Mouse (Mus musculus) liver, embryonic 14.5 days (tissue): Measurements from ENCODE around the gene Amer1. TPM values are rescaled to one million over a fixed set of nuclear protein-coding genes. Genes with fewer than 3 reads are reported as not detected.

Experiments
- ATAC-seq: fragments of 200-750 bp; cut with Nextera tagmentation; 2 replicates; pipeline ENCODE4 v1.8.0; 2017; ENCODE audit warnings: moderate number of reproducible peaks, mild to moderate bottlenecking, moderate library complexity; ENCODE audit not compliant: insufficient read depth
- DNase-seq, 3 experiments: peaks; one replicate each; pipeline ENCODE4 v3.0.0-alpha.2; 2012 to 2013; ENCODE audit warnings: low read depth in 3 of 3, low spot score in 3 of 3
- H3K27ac ChIP-seq: fragments of 300-500 bp; sonication (generic); 2 replicates; pipeline ENCODE4 v1.5.1; 2014; ENCODE audit warnings: moderate library complexity, mild to moderate bottlenecking, control low read depth, inconsistent platforms
- H3K27me3 ChIP-seq: fragments of 300-500 bp; sonication (generic); 2 replicates; pipeline ENCODE4 v1.6.1; 2014; ENCODE audit warnings: mild to moderate bottlenecking, low read length, moderate library complexity; ENCODE audit not compliant: control insufficient read depth, insufficient read depth
- H3K36me3 ChIP-seq: fragments of 300-500 bp; sonication (generic); replicated peaks from 2 replicates; pipeline ENCODE4 v1.6.1; 2014; ENCODE audit warnings: low read depth; ENCODE audit not compliant: control insufficient read depth, insufficient read depth
- H3K4me1 ChIP-seq, 2 experiments: fragments of 200-500 bp in 1 of 2; fragments of 300-500 bp in 1 of 2; sonication (generic) in 1 of 2; replicated peaks; 2 replicates each; pipeline ENCODE4 v1.6.1; 2012 to 2014; ENCODE audit warnings: antibody characterized with exemption in 1 of 2, inconsistent platforms in 1 of 2, low read length in 1 of 2; ENCODE audit not compliant: control insufficient read depth in 2 of 2, insufficient read depth in 2 of 2
- H3K4me2 ChIP-seq: fragments of 300-500 bp; sonication (generic); 2 replicates; pipeline ENCODE4 v1.6.1; 2014; ENCODE audit warnings: low read depth, mild to moderate bottlenecking, control low read depth, moderate library complexity
- H3K4me3 ChIP-seq, 2 experiments: fragments of 200-500 bp in 1 of 2; fragments of 300-500 bp in 1 of 2; sonication (generic) in 1 of 2; 2 replicates each; pipeline ENCODE4 v1.5.1; 2012 to 2014; ENCODE audit warnings: low read depth in 2 of 2, low read length in 2 of 2, mild to moderate bottlenecking in 2 of 2, control low read depth in 1 of 2, inconsistent platforms in 1 of 2, moderate library complexity in 1 of 2; ENCODE audit not compliant: insufficient read depth in 1 of 2
- H3K9ac ChIP-seq: fragments of 300-500 bp; sonication (generic); replicated peaks from 2 replicates; pipeline ENCODE4 v1.6.1; 2014; ENCODE audit warnings: mild to moderate bottlenecking, control low read depth, moderate library complexity
- H3K9me3 ChIP-seq: fragments of 300-500 bp; sonication (generic); 2 replicates; pipeline ENCODE4 v1.6.1; 2016; ENCODE audit warnings: low read length, mixed read lengths; ENCODE audit not compliant: control insufficient read depth
- CTCF ChIP-seq: IDR thresholded peaks from 2 replicates; pipeline ENCODE4 v1.5.1; 2016; ENCODE audit warnings: antibody characterized with exemption, low read depth, control low read depth
- EP300 ChIP-seq: IDR thresholded peaks from 2 replicates; pipeline ENCODE4 v1.6.1; 2016; ENCODE audit warnings: antibody characterized with exemption, low read depth
- polyA plus RNA-seq, 2 experiments: library from polyadenylated mRNA; depleted of rRNA in 1 of 2; stranded (reverse) in 1 of 2; unstranded in 1 of 2; fragments of >200 nt; fragmentation: Nextera tagmentation in 1 of 2; extraction: Ambion mirVana in 1 of 2; gene quantifications; 2 replicates each; pipeline versions ENCODE4 v1.2.1 to v1.2.3; 2012 to 2014

The Amer1 gene
- polyA plus RNA-seq, 2 experiments: 1.2 to 1.3 TPM

DNA sequence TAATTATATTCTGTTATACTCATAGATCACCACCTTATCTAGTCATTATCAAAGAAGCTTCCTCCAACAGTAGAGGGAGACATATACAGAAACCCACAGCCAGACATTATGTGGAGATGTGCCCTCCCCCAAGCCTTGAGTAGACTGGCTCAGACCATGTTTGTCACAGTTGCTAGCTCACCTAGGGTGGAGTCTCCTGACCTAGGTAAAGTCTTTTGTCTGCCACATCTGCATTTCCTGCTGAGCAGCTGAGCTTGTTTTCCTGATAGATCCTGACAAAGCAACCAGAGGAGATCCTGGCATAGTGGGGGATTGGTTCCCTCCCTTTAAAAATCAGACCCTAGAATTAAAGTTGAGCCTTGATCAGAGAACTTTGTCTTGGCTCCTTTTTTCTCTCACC is 71.6 kb downstream of the Amer1 start:
- ATAC-seq: no peak
- Histone ChIP-seq H3K27ac (no peak overlapping the region), H3K4me2 (no peak overlapping the region), H3K4me1 (no peaks in the 10 kb centered on the region), H3K27me3 (no peaks in the 10 kb centered on the region), H3K36me3 (no peaks in the 10 kb centered on the region), H3K9ac (no peak overlapping the region), H3K4me3 (no peak overlapping the region), H3K9me3 (no peaks in the 10 kb centered on the region)
- TF ChIP-seq CTCF (no peak), EP300 (no peak)
- DNase-seq: no peak

Other genes starting within 250 kb of the Amer1 start
- 0.53 and 0.76 TPM in 2 replicates for gene Arhgef9, start 248.0 kb downstream of the Amer1 start, polyA plus RNA-seq (2012; rRNA removed)
- gene Arhgef9, start 248.0 kb downstream of the Amer1 start, polyA plus RNA-seq (2014; fragmentation: Nextera tagmentation; extraction: Ambion mirVana): 1.1 and 1.2 TPM in 2 replicates
- not detected in 2 replicates for gene Asb12, start 113.1 kb upstream of the Amer1 start, polyA plus RNA-seq (2012; rRNA removed)
- gene Asb12, start 113.1 kb upstream of the Amer1 start, polyA plus RNA-seq (2014; fragmentation: Nextera tagmentation; extraction: Ambion mirVana): not detected in 2 replicates
- gene Pfn5, start 113.2 kb upstream of the Amer1 start, polyA plus RNA-seq (2012; rRNA removed): not detected in 2 replicates
- gene Pfn5, start 113.2 kb upstream of the Amer1 start, polyA plus RNA-seq (2014; fragmentation: Nextera tagmentation; extraction: Ambion mirVana): not detected in 2 replicates
- gene Zc4h2, start 213.6 kb upstream of the Amer1 start, polyA plus RNA-seq (2012; rRNA removed): 0.92 and 1.3 TPM in 2 replicates
- 1.6 and 1.8 TPM in 2 replicates for gene Zc4h2, start 213.6 kb upstream of the Amer1 start, polyA plus RNA-seq (2014; fragmentation: Nextera tagmentation; extraction: Ambion mirVana)